8 mouse cellular contexts compared by ENCODE assay signal in genomic region chr7:45339410-45340065, GRCm38 (mm10). TPM values are rescaled to one million over a fixed set of nuclear protein-coding genes. Genes with fewer than 3 reads are reported as not detected.
DNase-seq lines count a peak whose midpoint lies in the region; ATAC-seq and TF ChIP-seq lines count a peak whose summit lies in the region.

No protein-coding gene starts in this region.

- H3K9me3 ChIP-seq in ES-E14 (ENCODE audit: control insufficient read depth, insufficient read depth, low read depth, low read length), result no peaks in the 10 kb centered on the region
- H3K9me3 ChIP-seq in embryonic facial prominence, embryonic 15.5 days (replicated peaks), result no peaks in the 10 kb centered on the region

- no peaks in the 10 kb centered on the region for H3K27me3 ChIP-seq in embryonic facial prominence, embryonic 15.5 days

- H3K4me2 ChIP-seq in embryonic facial prominence, embryonic 15.5 days (replicated peaks), result peak overlapping the region; percentile 89

- H3K36me3 ChIP-seq in ES-E14 (ENCODE audit: control insufficient read depth, insufficient read depth, low read length, poor library complexity, severe bottlenecking), result no peaks in the 10 kb centered on the region
- H3K36me3 ChIP-seq in embryonic facial prominence, embryonic 15.5 days, result no peaks in the 10 kb centered on the region

- peak overlapping the region; percentile 22 to 61 for H3K4me3 ChIP-seq in ES-E14 (ENCODE audit: insufficient read depth in 1 of 2, low read depth in 1 of 2, low read length in 2 of 2, poor library complexity in 1 of 2, severe bottlenecking in 1 of 2)
- peak overlapping the region; percentile 56 for H3K4me3 ChIP-seq in bone marrow macrophage, adult 2 months (ENCODE audit: insufficient read depth, low read length)
- H3K4me3 ChIP-seq in embryonic facial prominence, embryonic 15.5 days (replicated peaks), result peak overlapping the region; percentile 53

- DNase-seq in ES-E14 (ENCODE audit: low read depth, low spot score), result no peak
- peak; percentile 68 to 70 for DNase-seq in heart, postnatal 10 days
- DNase-seq in kidney, postnatal 36 days, result peak; percentile 49 to 67
- peak; percentile 64 for DNase-seq in right cerebral cortex, postnatal 4 days
- no peak for DNase-seq in layer of hippocampus, adult 8-10 months (ENCODE audit: low spot score in 2 of 2)

- no peak overlapping the region for H3K27ac ChIP-seq in ES-E14 (ENCODE audit: insufficient read depth, low read depth, low read length, poor library complexity, severe bottlenecking)
- no peak overlapping the region for H3K27ac ChIP-seq in bone marrow macrophage, adult 2 months (ENCODE audit: insufficient read depth, low read depth, low read length)
- peak overlapping the region; percentile 66 for H3K27ac ChIP-seq in embryonic facial prominence, embryonic 15.5 days (replicated peaks)

- WGBS in embryonic facial prominence, embryonic 15.5 days, result under 1% methylated on average over 36 of the region's 39 CpGs

- ATAC-seq in embryonic facial prominence, embryonic 15.5 days (ENCODE audit: insufficient number of reproducible peaks, low FRiP score, low TSS enrichment, low read depth), result peak; percentile 65
- peak; percentile 59 for ATAC-seq in megakaryocyte progenitor cell, adult 5-6 weeks (replicated peaks; ENCODE audit: poor library complexity)

- peaks cover 0 to 40% of the 10 kb centered on the region in 2 experiments; a peak in 3 of 4 replicates for H3K4me1 ChIP-seq in ES-E14 (ENCODE audit: control insufficient read depth in 2 of 2, insufficient read depth in 2 of 2, low read length in 2 of 2, poor library complexity in 1 of 2)
- H3K4me1 ChIP-seq in bone marrow macrophage, adult 2 months (ENCODE audit: control insufficient read depth, insufficient read depth, low read length), result peaks cover 14% of the 10 kb centered on the region
- H3K4me1 ChIP-seq in embryonic facial prominence, embryonic 15.5 days, result peaks cover 52% of the 10 kb centered on the region

- H3K9ac ChIP-seq in ES-E14 (ENCODE audit: insufficient read depth, low read depth, low read length, poor library complexity, severe bottlenecking), result peak overlapping the region; percentile 35; the same call in 1 of the 2 replicates
- H3K9ac ChIP-seq in embryonic facial prominence, embryonic 15.5 days, result peak overlapping the region; percentile 60

- intact Hi-C loops in heart, postnatal 10 days (cut with DNase I), result loop anchor here (2.0 kb wide), 1 partner anchor 31 kb away; no protein-coding TSS in a partner anchor

- peak; percentile 3; the same call in 1 of the 2 replicates for TF ChIP-seq CTCF in bone marrow macrophage, adult 2 months (IDR thresholded peaks at IDR 0.05; ENCODE audit: low read depth, low read length)

- no peak for TF ChIP-seq POLR2A in bone marrow macrophage, adult 2 months (IDR thresholded peaks at IDR 0.05; ENCODE audit: borderline replicate concordance, low read depth, low read length)

- in situ Hi-C loops in ES-E14 (cut with MboI; ENCODE audit: low sequenced_read_pairs in 2 of 2, unreplicated experiment in 2 of 2), result no loop called here

TF ChIP-seq in ES-E14, 5 proteins besides CTCF, POLR2A, EP300 and RAD21:
- TF ChIP-seq ZNF384 (IDR thresholded peaks at IDR 0.05; ENCODE audit: low read depth, low read length) (no peak), CHD2 (IDR thresholded peaks at IDR 0.05; ENCODE audit: low read depth, low read length) (no peak), HCFC1 (IDR thresholded peaks at IDR 0.05; ENCODE audit: borderline replicate concordance, insufficient read depth, low read length) (0 out of 2 replicates have a peak, but pooled peaks have one; percentile 17), MAFK (IDR thresholded peaks at IDR 0.05; ENCODE audit: insufficient read depth, low read depth, low read length) (no peak), ZC3H11A (IDR thresholded peaks at IDR 0.05; ENCODE audit: borderline replicate concordance, low read depth, low read length) (no peak)
TF ChIP-seq in ES-E14: peak in this region for 1.

RNA-seq across cellular contexts. Expression of gene Hrc, which starts 4.4 kb away (rescaled TPM):
- total RNA-seq in ES-E14 (2012; rRNA removed), result 0.71 and 1.4 TPM in 2 replicates
- not detected in 2 replicates for polyA plus RNA-seq in bone marrow macrophage, adult 2 months (2012; ENCODE audit: insufficient read depth, insufficient read length, missing spikeins)
- 8.7 and 10.6 TPM in 2 replicates for polyA plus RNA-seq in embryonic facial prominence, embryonic 15.5 days (2015; fragmentation: Nextera tagmentation; extraction: Ambion mirVana)
- 100 to 1,000 TPM; 320 to 351 TPM for total RNA-seq in heart, postnatal 10 days (2021)
- not detected in 2 replicates for total RNA-seq in megakaryocyte progenitor cell, adult 5-6 weeks (2015)
- total RNA-seq in megakaryocyte progenitor cell, adult 5-6 weeks (2017), result not detected in 2 replicates
- under 1 TPM in 2 of 4 experiments, not detected in 2; 0.21 to 0.39 TPM for total RNA-seq in layer of hippocampus, adult 8-10 months (2022)

RNA-seq across cellular contexts. Expression of gene Trpm4, which starts 6.0 kb away (rescaled TPM):
- total RNA-seq in ES-E14 (2012; rRNA removed), result 26.5 and 48.5 TPM in 2 replicates
- 14.1 and 16.0 TPM in 2 replicates for polyA plus RNA-seq in bone marrow macrophage, adult 2 months (2012; ENCODE audit: insufficient read depth, insufficient read length, missing spikeins)
- 21.9 and 23.9 TPM in 2 replicates for polyA plus RNA-seq in embryonic facial prominence, embryonic 15.5 days (2015; fragmentation: Nextera tagmentation; extraction: Ambion mirVana)
- total RNA-seq in heart, postnatal 10 days (2021), result 10 to 100 TPM; 21.0 to 26.1 TPM
- 1.0 and 1.8 TPM in 2 replicates for total RNA-seq in megakaryocyte progenitor cell, adult 5-6 weeks (2015)
- total RNA-seq in megakaryocyte progenitor cell, adult 5-6 weeks (2017), result 1.2 and 1.4 TPM in 2 replicates
- total RNA-seq in layer of hippocampus, adult 8-10 months (2022), result 10 to 100 TPM; 16.0 to 25.6 (median 19.4) TPM

RNA-seq across cellular contexts. Expression of gene Ppfia3, which starts 27.3 kb away (rescaled TPM):
- 6.9 and 12.6 TPM in 2 replicates for total RNA-seq in ES-E14 (2012; rRNA removed)
- 1.6 and 1.8 TPM in 2 replicates for polyA plus RNA-seq in bone marrow macrophage, adult 2 months (2012; ENCODE audit: insufficient read depth, insufficient read length, missing spikeins)
- polyA plus RNA-seq in embryonic facial prominence, embryonic 15.5 days (2015; fragmentation: Nextera tagmentation; extraction: Ambion mirVana), result 8.5 and 10.1 TPM in 2 replicates
- under 1 TPM; 0.22 to 0.31 TPM for total RNA-seq in heart, postnatal 10 days (2021)
- not detected in 2 replicates for total RNA-seq in megakaryocyte progenitor cell, adult 5-6 weeks (2015)
- not detected in 2 replicates for total RNA-seq in megakaryocyte progenitor cell, adult 5-6 weeks (2017)
- total RNA-seq in layer of hippocampus, adult 8-10 months (2022), result 100 to 1,000 TPM; 123 to 143 (median 133) TPM

RNA-seq across cellular contexts. Expression of gene Lin7b, which starts 30.8 kb away (rescaled TPM):
- total RNA-seq in ES-E14 (2012; rRNA removed), result 5.6 and 11.3 TPM in 2 replicates
- polyA plus RNA-seq in bone marrow macrophage, adult 2 months (2012; ENCODE audit: insufficient read depth, insufficient read length, missing spikeins), result 3.0 and 3.6 TPM in 2 replicates
- polyA plus RNA-seq in embryonic facial prominence, embryonic 15.5 days (2015; fragmentation: Nextera tagmentation; extraction: Ambion mirVana), result 3.8 and 4.0 TPM in 2 replicates
- total RNA-seq in heart, postnatal 10 days (2021), result 1 to 10 TPM in 1 of 2 experiments, under 1 TPM in 1; 0.97 to 1.1 TPM
- not detected in 2 replicates for total RNA-seq in megakaryocyte progenitor cell, adult 5-6 weeks (2015)
- total RNA-seq in megakaryocyte progenitor cell, adult 5-6 weeks (2017), result not detected in 2 replicates
- total RNA-seq in layer of hippocampus, adult 8-10 months (2022), result 100 to 1,000 TPM; 131 to 156 (median 140) TPM

RNA-seq across cellular contexts. Expression of gene Snrnp70, which starts 56.0 kb away (rescaled TPM):
- total RNA-seq in ES-E14 (2012; rRNA removed), result 303 and 310 TPM in 2 replicates
- 385 and 416 TPM in 2 replicates for polyA plus RNA-seq in bone marrow macrophage, adult 2 months (2012; ENCODE audit: insufficient read depth, insufficient read length, missing spikeins)
- 212 and 214 TPM in 2 replicates for polyA plus RNA-seq in embryonic facial prominence, embryonic 15.5 days (2015; fragmentation: Nextera tagmentation; extraction: Ambion mirVana)
- total RNA-seq in heart, postnatal 10 days (2021), result 100 to 1,000 TPM; 146 to 161 TPM
- total RNA-seq in megakaryocyte progenitor cell, adult 5-6 weeks (2015), result 105 and 107 TPM in 2 replicates
- 387 and 490 TPM in 2 replicates for total RNA-seq in megakaryocyte progenitor cell, adult 5-6 weeks (2017)
- 100 to 1,000 TPM; 387 to 503 (median 439) TPM for total RNA-seq in layer of hippocampus, adult 8-10 months (2022)

Comparison
In these comparisons a context has a peak if more than half of its experiments do, and no peak if none do; other contexts are left out.
1. DNase-seq: peak in heart, postnatal 10 days (2 of 2), kidney, postnatal 36 days (2 of 2) and right cerebral cortex, postnatal 4 days (single experiment); none in ES-E14 (single experiment) and layer of hippocampus, adult 8-10 months (0 of 2).
2. RNA of gene Hrc, which starts 4.4 kb away (total RNA-seq): 320 to 351 TPM in heart, postnatal 10 days; 0.71 to 1.4 TPM in ES-E14, 0.21 to 0.39 TPM in layer of hippocampus, adult 8-10 months and not detected in megakaryocyte progenitor cell, adult 5-6 weeks; every median in the first group is over 100 times any median in the second.
3. RNA of gene Trpm4, which starts 6.0 kb away (total RNA-seq): 26.5 to 48.5 TPM in ES-E14, 21.0 to 26.1 TPM in heart, postnatal 10 days and 16.0 to 25.6 TPM in layer of hippocampus, adult 8-10 months; 1.0 to 1.8 TPM in megakaryocyte progenitor cell, adult 5-6 weeks; every median in the first group is over 4 times any median in the second.
4. Peak in every context shown above with its lines, with median percentiles within 50 percentile points of each other: H3K4me3 ChIP-seq.